Mouse (Mus musculus): Measurements from ENCODE around the gene Sympk.

The Sympk gene

GRCm38 (mm10) chr7:19006476-19006875 lies 17.7 kb upstream of the Sympk start:
- DNase-seq (ENCODE audit: low read depth in 1 of 2, low spot score in 2 of 2): peak in 1 of 2 experiments; percentile 76

- DNase-seq (ENCODE audit: low read depth in 1 of 2, low spot score in 2 of 2): no peak
Observed at GRCm38 (mm10) chr7:19007026-19007977, 16.9 kb upstream of the Sympk start.

- DNase-seq (ENCODE audit: low read depth in 1 of 2, low spot score in 2 of 2): no peak
Observed at GRCm38 (mm10) chr7:19010581-19010980, 13.6 kb upstream of the Sympk start.

GRCm38 (mm10) chr7:19012025-19012621 lies 12.1 kb upstream of the Sympk start:
- DNase-seq (ENCODE audit: low read depth in 1 of 2, low spot score in 2 of 2): no peak

DNA sequence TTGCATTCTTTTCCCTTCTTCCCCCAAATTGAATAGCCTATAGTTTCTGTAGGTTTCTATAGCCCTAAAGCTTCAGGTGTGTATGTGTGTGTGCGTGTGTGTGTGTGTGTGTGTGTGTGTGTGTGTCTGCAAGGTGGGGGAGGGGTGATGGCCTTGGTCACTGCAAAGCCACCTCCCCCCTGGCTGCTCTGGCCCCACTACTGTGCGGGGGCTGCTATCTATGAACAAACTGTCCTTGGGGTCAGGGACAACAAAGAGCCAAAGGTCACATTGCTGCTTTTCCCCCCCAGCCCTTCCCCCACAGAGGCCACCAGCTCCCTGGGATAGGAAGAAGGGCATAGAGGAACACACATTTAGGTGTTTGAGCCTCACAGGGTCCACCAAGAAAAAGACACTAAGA lies 11.3 kb upstream of the Sympk start:
- no peak for DNase-seq (ENCODE audit: low read depth in 1 of 2, low spot score in 2 of 2)

DNA sequence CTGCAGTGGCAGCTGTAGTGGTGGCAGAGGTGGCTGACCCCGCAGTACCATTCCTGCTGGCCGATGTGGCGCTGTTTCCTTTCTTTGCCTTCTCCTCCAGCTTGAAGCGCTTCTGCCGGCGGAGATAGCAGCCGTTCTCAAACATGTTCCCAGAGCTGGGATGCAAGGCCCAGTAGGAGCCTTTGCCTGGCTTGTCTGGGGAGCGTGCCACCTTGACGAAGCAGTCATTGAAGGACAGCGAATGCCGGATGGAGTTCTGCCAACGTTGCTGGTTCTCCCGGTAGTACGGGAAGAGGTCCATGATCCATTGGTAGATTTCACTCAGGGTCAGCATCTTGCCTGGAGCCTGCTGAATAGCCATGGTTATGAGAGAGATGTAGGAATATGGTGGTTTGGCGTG lies 9.7 kb upstream of the Sympk start:
- DNase-seq (ENCODE audit: low read depth in 1 of 2, low spot score in 2 of 2): no peak

DNA sequence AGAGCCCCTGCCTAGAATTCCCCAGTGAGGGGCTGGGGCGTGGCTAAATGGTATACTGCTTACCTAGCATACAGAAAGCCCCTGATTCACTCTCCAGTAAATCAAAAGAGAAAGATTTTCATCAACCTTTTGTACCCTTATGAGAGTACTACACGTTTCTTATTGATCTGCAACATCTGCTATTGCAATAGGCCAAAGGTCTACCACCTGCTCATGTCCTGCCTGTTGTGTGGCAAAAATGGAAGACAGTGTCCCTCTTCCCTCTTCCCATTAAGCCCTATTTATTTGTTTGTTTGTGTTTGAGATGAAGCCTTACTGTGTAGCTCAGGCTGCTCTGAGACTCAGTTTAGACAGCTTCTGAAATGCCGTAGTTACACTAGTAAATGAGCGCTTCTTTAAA lies 8.1 kb upstream of the Sympk start:
- no peak for DNase-seq (ENCODE audit: low read depth in 1 of 2, low spot score in 2 of 2)

GRCm38 (mm10) chr7:19017909-19018308 lies 6.3 kb upstream of the Sympk start:
- no peak for DNase-seq (ENCODE audit: low read depth in 1 of 2, low spot score in 2 of 2)

DNA sequence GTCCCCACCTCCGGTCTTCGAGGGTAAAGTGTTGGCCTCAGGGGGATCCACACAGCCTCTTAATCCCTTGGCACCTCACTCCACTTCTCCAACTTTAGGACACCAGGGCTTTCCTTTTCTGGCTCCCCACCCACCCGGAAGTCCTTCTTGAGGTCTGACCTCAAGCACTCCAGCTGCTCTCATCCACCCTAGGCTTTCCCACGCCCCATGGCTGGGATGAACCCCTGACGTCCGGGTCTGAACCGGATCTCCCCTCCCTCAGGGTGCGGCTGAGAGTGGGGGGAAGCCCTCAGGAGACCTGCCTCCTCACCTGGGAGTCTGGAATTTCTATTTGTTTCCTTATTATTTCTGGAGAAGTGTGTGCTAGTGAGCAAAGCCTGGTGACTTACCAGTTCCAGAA lies 3.1 kb upstream of the Sympk start:
- DNase-seq (ENCODE audit: low read depth in 1 of 2, low spot score in 2 of 2): no peak

DNA sequence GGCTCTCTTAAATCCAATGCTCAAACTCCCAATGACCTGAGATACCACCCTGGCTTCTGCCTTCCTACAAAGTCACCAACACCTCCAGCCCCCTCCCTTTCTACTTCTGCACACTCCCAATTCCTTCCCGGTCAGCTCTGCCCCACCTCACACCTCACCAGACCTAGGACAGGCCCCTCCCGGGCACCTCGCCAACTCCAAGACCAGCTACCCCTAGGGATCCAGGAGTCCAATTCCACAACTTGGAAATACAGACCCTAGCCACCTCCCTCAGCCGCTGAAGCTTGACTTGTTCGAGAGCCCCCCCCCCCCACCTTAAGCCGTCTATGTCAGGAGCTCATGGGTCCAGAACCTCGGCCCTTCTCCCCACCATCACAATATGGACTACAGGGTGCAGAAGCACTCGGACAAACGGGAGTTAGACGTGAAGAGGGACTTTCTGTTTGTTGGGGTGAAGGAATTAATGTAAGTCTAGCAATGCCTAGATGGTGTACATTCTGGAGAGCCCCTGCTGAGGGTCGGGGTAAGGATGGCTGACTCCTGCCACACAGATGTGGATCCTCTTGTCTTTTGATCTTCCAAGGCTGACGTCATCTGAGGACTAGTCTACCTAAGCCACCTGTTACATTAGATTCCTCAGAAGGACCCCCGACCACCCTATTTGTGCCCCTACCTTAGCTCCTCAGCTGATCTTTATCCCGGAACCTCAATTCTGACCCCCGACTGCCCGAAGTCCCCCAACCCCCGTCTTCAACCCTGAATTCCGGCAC lies 1.8 kb upstream of the Sympk start:
- no peak for DNase-seq (ENCODE audit: low read depth in 1 of 2, low spot score in 2 of 2)

- DNase-seq (ENCODE audit: low read depth in 1 of 2, low spot score in 2 of 2): no peak
Observed at GRCm38 (mm10) chr7:19023357-19023814, 791 bp upstream of the Sympk start, which contains the start of gene Foxa3. Gene Foxa3, minus strand, starts transcription at chr7:19023538.

DNA sequence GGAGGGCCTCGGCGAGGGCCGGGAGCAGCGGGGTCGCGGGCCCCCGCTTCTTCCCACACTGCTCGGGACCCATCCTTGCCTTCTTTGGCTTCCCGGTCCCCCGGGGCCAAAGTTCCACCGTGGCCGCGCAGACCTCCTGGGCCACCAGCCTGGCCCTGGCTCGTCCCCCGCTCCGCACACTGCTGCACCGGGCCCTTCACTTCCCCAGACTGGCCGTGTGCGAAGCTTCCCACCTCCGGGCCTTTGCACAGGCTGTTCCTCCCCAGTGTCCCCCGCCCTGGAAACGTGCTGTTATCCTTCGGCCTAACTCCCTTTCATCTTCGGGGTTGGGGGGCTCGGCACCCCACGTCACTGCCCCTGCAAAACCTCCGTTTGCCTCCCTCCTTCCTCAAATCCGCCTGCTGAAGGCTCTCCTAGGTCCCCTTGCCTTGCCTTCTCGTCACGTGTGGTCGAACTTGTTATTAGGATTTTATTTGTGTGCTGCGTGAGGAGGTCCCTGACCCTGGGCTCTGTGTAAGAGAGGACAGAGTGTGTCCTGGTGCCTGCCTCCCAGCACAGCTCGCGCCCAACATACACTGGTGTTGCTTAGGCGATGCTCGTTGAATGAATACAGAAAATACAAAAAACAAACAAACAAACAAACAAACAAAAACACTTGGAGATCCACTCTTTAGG lies 541 bp downstream of the Sympk start:
- peak in 1 of 2 experiments; percentile 14 for DNase-seq (ENCODE audit: low read depth in 1 of 2, low spot score in 2 of 2)

GRCm38 (mm10) chr7:19028067-19028466 lies 3.9 kb downstream of the Sympk start:
- no peak for DNase-seq (ENCODE audit: low read depth in 1 of 2, low spot score in 2 of 2)

GRCm38 (mm10) chr7:19029084-19029653 lies 5.0 kb downstream of the Sympk start:
- DNase-seq (ENCODE audit: low read depth in 1 of 2, low spot score in 2 of 2): peak in 1 of 2 experiments; percentile 25

DNA sequence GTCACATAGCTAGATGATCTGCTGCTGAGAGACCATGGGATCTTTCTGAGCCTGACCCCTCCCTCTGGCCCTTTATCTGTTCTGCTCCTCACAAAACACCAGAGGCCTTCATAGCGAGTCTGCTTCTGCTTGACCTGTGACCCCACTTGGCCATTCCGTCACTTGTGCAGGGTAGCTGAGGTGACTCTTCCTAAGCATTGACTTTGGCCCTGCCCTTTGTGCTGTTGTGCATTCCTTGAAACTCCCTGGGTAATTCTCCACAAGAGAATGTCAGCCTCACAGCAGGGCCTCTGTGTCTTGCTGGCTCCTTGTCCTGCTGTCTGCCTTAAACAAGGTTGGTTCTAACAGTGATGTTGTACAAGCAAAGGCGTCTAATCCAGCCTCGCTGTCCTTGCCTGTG lies 7.5 kb downstream of the Sympk start:
- no peak for DNase-seq (ENCODE audit: low read depth in 1 of 2, low spot score in 2 of 2)

DNA sequence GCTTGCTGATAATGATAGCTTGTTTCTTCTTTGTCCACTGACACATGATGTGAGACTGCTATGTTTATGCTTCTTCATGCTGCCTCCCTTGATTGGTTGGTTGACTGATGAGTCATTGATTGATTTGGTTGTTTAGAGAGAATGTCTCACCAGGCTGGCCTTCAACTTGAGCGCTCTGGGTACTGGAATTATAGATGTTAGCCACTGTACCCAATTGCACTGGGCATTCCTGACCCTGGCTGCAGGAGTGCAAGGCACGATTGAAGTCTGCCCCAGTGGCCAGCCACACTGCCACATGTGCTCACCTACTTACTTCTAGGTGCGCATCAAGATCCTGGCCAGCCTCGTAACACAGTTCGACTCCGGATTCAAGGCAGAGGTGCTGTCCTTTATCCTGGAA lies 20.4 kb downstream of the Sympk start:
- DNase-seq (ENCODE audit: low read depth in 1 of 2, low spot score in 2 of 2): no peak

GRCm38 (mm10) chr7:19046286-19047069 lies 22.3 kb downstream of the Sympk start:
- DNase-seq (ENCODE audit: low read depth in 1 of 2, low spot score in 2 of 2): no peak

DNA sequence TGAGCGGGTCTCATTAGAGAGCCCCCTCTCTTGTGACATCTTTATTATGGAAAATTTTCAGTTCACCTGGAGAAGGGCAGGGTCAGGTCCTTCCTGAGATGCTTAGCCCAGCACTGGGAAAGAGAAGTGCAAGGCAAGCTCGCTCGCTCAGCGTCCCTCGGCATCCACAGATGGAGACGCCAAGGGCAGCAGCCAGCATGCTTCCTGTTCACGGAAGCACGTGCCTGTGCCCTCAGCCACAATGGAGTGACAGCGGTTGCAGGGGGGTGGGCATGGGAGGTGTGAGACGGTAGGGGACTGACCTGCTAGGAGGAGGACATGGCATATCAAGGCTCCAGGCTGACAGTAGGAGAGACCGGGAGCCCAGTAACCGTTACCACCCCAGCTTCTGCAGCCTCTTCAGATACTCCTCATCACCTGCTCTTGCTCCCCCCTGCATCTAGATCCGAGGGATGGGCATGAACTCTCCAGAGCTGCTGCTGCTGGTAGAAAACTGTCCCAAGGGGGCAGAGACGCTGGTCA lies 23.9 kb downstream of the Sympk start:
- no peak for DNase-seq (ENCODE audit: low read depth in 1 of 2, low spot score in 2 of 2)

DNA sequence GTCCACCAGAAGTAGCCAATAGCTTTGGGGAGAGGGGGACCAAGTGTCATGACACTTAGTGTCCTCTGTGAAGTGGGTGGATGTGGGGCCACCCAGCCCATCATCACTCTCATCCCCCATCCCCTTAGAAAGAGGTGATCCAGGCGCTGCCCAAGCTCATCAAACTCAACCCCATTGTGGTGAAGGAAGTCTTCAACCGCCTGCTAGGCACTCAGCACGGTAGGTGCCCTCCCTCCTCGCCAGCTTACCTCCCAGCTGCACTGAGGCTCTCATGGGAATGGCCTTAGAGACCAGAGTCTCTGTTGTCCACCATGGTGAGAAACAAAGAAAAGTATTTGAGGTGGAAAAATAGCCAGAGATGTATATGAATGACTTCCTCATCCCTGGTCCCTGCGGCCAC lies 25.1 kb downstream of the Sympk start:
- no peak for DNase-seq (ENCODE audit: low read depth in 1 of 2, low spot score in 2 of 2)

DNA sequence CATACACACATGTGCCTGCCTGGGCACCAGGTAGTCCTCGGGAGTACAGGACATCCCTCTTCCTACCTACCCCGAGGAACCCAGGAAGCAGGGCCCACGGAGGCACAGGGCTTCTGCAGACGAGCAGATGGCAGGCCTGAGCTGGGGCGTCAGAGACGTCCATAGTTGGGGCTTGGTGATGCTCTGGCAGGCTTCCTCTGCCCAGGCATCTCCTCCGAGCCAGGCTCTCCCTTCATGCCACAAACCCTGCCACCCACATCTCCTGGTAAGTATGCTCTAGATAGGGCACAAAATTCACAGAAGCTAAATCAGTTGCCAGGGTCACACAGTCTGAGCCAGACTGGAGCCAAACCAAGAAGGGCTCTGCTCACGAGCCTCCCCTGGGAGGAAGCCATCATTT lies 26.0 kb downstream of the Sympk start:
- DNase-seq (ENCODE audit: low read depth in 1 of 2, low spot score in 2 of 2): no peak

Measured in monocyte, adult 2 months (primary cell).